Mouse (Mus musculus): Measurements from ENCODE around the gene Olfr849. TPM values are rescaled to one million over a fixed set of nuclear protein-coding genes. Genes with fewer than 3 reads are reported as not detected.

Olfr849 gene
- not detected for polyA plus RNA-seq (2014; fragmentation: Illumina TruSeq; extraction: RNeasy Lipid Tissue Mini Kit (QIAGEN cat#74804); ENCODE audit: insufficient read depth, low read depth, low replicate concordance)

GRCm38 (mm10) chr9:19439966-19440365 lies at the start of gene Olfr849:
Gene Olfr849, plus strand, starts transcription at chr9:19440266.

GRCm38 (mm10) chr9:19478148-19478547 lies 38.1 kb downstream of the Olfr849 start, which contains the start of gene Olfr850:
Gene Olfr850, minus strand, starts transcription at chr9:19478248.

GRCm38 (mm10) chr9:19492995-19493394 lies 52.9 kb downstream of the Olfr849 start, which contains the start of gene Olfr851:
Gene Olfr851, plus strand, starts transcription at chr9:19493295.

Other genes starting within 250 kb of the Olfr849 start
- gene Olfr843, start 188.3 kb upstream of the Olfr849 start, polyA plus RNA-seq (2014; fragmentation: Illumina TruSeq; extraction: RNeasy Lipid Tissue Mini Kit (QIAGEN cat#74804); ENCODE audit: insufficient read depth, low read depth, low replicate concordance), result not detected
- gene Olfr844, start 123.9 kb upstream of the Olfr849 start, polyA plus RNA-seq (2014; fragmentation: Illumina TruSeq; extraction: RNeasy Lipid Tissue Mini Kit (QIAGEN cat#74804); ENCODE audit: insufficient read depth, low read depth, low replicate concordance), result not detected
- gene Olfr845, start 103.8 kb upstream of the Olfr849 start, polyA plus RNA-seq (2014; fragmentation: Illumina TruSeq; extraction: RNeasy Lipid Tissue Mini Kit (QIAGEN cat#74804); ENCODE audit: insufficient read depth, low read depth, low replicate concordance), result not detected
- gene Olfr846, start 76.3 kb upstream of the Olfr849 start, polyA plus RNA-seq (2014; fragmentation: Illumina TruSeq; extraction: RNeasy Lipid Tissue Mini Kit (QIAGEN cat#74804); ENCODE audit: insufficient read depth, low read depth, low replicate concordance), result not detected
- gene Olfr847, start 61.6 kb upstream of the Olfr849 start, polyA plus RNA-seq (2014; fragmentation: Illumina TruSeq; extraction: RNeasy Lipid Tissue Mini Kit (QIAGEN cat#74804); ENCODE audit: insufficient read depth, low read depth, low replicate concordance), result not detected
- gene Olfr850, start 38.0 kb downstream of the Olfr849 start, polyA plus RNA-seq (2014; fragmentation: Illumina TruSeq; extraction: RNeasy Lipid Tissue Mini Kit (QIAGEN cat#74804); ENCODE audit: insufficient read depth, low read depth, low replicate concordance), result not detected
- gene Olfr851, start 53.0 kb downstream of the Olfr849 start, polyA plus RNA-seq (2014; fragmentation: Illumina TruSeq; extraction: RNeasy Lipid Tissue Mini Kit (QIAGEN cat#74804); ENCODE audit: insufficient read depth, low read depth, low replicate concordance), result not detected
- not detected for gene Olfr853, start 100.8 kb downstream of the Olfr849 start, polyA plus RNA-seq (2014; fragmentation: Illumina TruSeq; extraction: RNeasy Lipid Tissue Mini Kit (QIAGEN cat#74804); ENCODE audit: insufficient read depth, low read depth, low replicate concordance)
- gene Olfr854, start 127.1 kb downstream of the Olfr849 start, polyA plus RNA-seq (2014; fragmentation: Illumina TruSeq; extraction: RNeasy Lipid Tissue Mini Kit (QIAGEN cat#74804); ENCODE audit: insufficient read depth, low read depth, low replicate concordance), result not detected
- not detected for gene Olfr855, start 142.4 kb downstream of the Olfr849 start, polyA plus RNA-seq (2014; fragmentation: Illumina TruSeq; extraction: RNeasy Lipid Tissue Mini Kit (QIAGEN cat#74804); ENCODE audit: insufficient read depth, low read depth, low replicate concordance)
- 7.1 TPM for gene Zfp317, start 181.8 kb downstream of the Olfr849 start, polyA plus RNA-seq (2014; fragmentation: Illumina TruSeq; extraction: RNeasy Lipid Tissue Mini Kit (QIAGEN cat#74804); ENCODE audit: insufficient read depth, low read depth, low replicate concordance)